Mouse (Mus musculus): Measurements from ENCODE around the gene Cyth1.

Gene Cyth1

DNA sequence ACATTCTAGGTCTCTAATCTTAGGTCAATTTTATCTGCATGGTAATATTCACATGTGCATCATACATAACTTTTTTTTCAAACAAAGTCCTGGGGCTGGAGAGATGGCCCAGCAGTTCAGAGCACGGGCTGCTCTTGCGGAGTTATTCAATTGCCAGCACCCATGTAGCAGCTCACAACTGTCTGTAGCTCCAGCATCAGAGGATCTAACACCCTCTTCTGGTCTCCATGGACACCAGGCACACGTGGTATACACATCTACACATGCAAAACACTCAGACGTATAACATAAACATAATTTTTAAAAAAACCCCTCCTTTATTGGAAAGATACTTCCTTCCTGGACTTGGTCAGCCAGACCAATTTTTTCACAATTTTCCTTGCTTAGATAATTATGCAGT, 89.6 kb downstream of the Cyth1 start:
- in situ Hi-C loops (cut with MboI, MseI), result no loop called here

DNA sequence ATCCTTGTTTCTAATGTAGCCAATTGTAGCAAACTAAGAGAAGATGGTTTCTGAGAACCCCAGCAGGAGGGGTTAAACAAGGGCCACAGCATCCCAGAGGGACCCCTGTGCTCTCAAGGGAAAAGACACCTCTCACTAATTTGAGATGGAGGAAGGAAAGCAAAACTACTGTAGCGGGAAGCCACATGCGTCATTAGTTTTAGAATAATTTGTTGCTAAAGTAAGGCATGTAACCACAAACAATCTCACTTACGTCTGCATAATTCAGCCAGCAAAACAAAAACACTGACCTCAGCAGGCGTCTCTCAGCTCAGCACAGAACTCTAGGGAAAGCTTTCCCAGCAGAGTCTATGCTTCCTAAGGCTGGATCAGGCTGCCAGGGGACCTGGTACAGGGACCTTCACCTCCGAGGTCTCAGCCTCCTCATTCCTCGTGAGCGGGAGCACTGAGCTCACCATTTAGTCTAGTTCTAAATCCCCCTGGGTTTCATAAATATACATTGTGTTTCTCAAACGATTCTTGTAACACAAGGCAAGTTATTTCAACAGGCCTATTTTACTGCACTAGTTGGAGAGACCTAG, 91.8 kb downstream of the Cyth1 start:
- in situ Hi-C loops (cut with MboI, MseI), result no loop called here

DNA sequence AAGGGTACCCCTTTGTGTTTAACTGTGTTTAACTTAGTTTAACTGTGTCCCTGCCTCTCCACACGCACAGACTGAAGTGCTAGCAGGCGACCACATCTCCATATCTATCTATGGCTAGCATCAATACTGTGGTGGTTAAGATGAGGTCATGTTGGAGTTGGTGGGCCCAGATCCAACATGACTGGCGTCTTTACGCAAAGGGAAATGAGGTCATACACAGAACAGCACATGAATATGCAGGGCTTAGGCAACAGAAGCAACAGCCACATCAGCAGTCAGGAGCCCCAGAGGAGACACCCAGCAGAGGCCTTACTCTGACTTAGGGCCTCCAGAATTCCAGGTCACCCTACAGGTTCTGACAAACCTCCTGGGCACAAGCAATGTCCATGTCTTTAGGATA, 95.4 kb downstream of the Cyth1 start:
- in situ Hi-C loops (cut with MboI, MseI), result no loop called here

DNA sequence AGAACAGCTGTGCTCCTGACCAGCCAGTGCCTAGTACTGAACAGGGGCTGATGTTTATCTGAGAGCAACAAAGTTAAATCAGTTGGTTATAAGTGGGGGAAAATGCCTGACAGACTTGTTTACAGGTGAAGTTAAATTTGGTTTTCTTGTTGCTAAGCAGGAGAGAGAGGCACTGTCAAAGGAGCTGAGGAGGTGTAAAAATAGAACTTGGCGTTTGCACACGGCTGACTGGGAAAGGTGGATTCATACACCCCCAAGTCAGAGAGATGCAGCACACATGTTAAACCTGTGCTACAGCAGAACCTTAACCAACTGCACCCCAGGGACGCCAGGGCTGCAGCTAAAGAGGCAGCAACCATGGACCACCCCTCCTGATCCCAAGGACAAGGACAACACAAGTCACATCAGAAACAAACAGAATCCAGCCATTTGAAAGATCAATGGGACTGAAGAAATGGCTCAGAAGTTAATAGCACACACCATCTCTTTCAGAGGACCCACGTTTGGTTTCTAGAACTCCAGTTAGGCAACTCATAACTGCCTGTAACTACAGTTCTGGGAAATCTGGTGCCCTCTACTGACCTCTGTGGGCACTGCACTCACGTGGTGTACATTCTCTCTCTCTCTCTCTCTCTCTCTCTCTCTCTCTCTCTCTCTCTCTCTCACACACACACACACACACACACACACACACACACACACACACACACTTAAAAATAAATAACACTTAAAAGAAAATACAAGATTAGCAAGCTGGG, 96.8 kb downstream of the Cyth1 start:
- in situ Hi-C loops (cut with MboI, MseI), result no loop called here

DNA sequence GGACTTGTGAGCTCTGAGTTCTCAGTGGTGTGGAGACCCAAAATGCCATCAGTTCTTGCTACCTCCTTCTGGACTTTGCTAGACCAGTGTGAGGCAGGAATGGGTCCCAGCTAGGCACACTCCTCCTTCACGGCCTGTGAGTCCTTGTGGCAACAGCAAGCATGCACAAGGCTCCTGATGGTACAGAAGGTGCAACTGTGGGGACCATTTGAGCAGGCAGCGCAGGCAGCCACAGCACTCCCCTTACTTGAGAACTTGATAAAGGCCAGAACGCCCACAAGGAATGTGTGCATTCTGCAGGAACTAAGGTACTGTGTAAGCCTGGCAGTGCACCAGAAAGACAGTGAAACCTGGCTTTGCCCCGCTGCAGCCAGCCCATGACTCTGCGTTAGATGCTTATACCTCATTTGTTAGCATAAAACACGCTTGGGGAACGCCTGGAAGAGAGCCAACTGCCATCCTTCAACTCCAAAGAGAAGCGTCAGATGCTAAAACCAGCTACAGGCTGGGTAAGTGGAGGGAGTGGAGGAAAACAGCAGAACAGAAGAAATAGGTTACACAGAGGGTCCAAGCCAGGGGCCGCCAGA, 98.2 kb downstream of the Cyth1 start:
- in situ Hi-C loops (cut with MboI, MseI), result no loop called here

DNA sequence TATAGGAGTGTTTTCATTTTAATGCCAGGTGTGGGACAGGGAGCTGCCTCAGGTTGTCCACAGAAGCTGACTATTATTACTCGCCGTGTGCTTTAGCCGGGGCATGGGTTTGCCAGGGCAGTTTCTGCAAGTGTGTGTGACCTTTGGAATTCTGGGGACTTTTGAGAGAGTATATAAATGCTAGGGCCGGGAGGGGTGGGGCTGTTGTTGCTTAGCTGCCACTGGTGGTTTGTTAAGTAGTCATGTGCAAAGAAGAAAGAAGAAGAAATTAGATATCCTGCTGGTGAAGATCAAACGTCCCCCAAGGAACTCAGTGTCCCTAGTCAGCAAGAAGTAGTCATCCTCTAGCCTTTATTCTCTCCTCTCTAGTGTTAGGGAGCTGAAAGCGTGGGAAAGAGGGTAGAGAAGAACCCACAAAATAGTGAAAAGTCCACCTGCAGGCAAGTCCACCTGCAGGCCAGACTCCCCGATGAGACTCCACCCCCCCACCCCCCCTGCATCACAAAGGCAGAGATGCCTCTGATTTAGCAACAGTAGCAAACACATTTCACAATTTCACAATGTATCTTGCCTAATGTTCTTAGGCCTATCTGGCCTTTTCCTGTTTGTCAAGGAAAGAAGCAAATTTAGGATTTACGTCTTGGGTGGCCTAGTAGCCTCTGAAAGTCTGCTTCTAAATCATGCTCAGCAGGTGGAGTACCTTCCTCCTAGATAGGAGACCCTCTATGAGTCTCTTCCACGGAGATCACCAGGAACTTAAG, 100.3 kb downstream of the Cyth1 start:
- in situ Hi-C loops (cut with MboI, MseI), result no loop called here

DNA sequence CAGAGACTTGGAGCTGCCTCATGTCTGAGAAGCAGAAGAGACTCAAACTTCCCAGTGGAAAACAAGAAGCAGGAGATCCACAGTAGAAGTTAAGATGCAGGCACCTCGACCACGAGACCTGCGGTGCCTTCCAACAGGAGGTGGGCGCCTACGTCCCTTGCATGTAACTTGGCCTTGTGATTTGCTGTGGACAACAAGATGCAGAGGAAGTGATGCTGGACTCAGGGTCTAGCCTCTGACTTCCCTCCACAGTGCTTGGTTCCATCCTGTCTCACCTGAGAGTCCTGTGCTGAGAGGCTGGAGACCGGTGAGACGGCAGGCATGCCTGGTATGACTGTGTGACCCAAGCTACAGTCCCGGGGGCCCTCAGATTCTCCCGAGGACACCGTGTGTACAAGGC, 101.9 kb downstream of the Cyth1 start:
- in situ Hi-C loops (cut with MboI, MseI), result no loop called here

DNA sequence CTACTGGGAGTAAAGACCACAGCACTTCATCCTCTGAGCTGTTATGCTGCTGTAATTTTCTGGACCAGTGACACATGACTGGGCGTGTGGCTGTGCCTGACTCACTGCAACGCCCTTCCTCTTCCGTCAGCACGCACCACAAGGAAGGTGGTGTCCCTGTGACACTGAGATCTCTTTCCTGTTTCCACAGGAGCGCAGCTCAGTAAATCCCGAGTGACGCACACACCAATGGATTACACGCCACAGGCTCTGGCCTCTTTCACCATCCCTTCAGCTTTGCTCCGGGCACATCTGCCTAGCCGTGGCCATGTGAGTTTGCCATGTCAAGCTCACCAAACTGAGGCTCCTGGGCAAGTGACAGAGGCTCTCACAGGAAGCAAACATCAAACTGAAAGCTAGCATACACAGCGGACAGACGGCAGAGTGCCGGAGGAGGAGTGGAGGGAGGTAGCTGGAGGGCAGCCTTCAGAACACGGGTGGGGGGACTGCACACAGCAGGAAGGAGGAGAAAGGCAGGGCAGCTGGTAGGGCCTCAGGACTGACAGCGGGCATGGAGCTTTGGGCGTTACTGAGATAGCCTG, 102.5 kb downstream of the Cyth1 start:
- in situ Hi-C loops (cut with MboI, MseI), result no loop called here

DNA sequence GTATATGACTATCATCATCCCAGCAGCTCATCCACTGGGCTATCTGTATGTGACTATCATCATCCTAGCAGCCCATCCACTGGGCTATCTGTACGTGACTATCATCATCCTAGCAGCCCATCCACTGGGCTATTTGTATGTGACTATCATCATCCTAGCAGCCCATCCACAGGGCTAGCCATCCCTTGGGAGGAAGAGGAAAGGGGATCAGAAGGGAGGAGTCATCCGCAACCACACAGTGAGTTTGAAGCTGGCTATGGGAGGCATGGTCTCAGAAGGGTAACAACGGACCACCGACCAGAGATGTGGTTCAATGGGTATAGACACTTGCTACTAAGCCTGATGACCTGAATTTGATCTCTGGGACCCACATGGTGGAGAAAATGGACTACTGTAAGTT, 103.3 kb downstream of the Cyth1 start:
- in situ Hi-C loops (cut with MboI, MseI), result no loop called here

DNA sequence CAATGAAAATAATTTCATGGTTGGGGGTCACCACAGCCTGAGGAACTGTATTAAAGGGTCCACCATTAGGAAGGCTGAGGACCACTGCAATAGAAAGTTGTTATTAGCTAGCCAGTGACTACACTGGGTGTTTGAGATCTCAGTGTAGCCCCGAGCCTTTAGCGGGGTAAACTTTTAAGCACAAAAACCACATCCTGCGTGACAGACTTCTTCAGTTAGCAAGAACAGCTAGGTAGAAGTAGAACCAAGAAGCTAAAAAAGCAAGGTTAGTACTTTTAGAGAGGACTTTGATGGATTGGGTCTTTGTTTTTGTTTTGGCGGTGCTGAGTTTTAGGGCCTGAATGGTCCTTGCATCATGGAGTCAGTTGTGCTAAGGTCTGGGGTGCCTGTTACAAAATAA, 104.7 kb downstream of the Cyth1 start:
- in situ Hi-C loops (cut with MboI, MseI), result no loop called here

DNA sequence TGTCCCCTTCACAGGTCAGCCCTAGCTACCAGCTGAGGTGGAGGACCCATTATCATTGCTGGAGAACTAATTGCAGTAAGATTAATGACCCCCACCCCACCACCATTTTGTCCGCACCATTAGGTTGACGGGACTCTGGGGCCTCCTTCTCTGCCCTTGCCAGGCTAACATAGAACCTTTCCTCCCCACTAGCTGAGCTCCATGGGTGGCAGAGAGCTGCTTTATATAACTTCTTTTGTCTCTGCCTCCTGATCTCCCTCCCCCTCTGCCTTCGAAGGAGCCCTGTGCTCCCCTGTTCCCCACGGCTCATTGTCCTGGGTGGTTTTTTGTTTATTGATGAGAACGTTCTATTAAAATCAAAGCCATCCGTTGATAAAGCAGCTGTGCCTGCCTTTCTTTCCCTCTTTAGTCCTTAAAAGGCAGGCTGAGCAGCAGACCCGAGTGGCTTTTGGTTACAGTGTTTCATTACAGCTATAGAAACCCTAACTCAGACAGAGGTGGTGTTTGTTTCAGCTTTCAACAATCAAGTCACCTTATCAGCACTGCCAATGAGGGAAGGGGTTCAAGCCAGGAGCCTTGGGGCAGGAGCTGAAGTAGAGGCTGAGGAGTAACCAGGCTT, 105.7 kb downstream of the Cyth1 start:
- in situ Hi-C loops (cut with MboI, MseI), result no loop called here

DNA sequence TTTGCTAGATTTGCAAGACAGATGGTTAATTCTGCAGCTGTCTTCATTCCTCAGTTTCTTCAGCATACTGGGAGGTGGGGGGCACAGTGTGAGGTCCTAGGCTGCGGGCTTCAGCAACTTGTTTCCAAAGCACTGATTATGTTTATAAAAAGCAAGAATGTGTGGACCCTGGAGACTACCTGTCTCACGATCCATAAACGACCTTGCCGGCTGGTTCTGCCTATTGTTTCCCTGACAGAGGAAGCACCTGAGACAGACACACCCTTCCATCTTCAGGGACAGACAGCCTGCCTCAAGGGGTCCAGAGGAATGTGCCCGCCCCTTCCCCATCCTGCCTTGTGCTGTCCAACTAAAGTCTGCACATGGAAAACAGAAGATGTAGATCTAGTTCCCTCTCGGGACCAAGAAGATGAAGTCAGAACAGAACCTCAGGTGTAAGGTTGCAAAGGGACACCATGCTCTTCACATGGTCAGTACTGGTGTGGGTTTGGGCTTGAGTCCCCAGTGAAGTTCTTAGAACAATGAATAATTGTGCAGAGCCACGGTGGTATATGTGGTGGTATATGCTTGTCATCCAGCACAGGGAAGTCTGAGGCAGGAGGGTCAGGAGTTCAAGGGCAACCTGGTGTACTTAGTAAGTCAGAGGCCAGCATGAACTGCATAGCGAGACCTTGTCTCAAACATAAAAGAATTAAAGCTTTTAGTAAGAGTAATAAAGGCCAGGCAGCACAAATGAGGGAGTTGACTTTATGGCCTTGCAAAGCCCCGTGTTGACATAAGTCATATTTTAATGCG, 107.4 kb downstream of the Cyth1 start:
- in situ Hi-C loops (cut with MboI, MseI), result no loop called here

DNA sequence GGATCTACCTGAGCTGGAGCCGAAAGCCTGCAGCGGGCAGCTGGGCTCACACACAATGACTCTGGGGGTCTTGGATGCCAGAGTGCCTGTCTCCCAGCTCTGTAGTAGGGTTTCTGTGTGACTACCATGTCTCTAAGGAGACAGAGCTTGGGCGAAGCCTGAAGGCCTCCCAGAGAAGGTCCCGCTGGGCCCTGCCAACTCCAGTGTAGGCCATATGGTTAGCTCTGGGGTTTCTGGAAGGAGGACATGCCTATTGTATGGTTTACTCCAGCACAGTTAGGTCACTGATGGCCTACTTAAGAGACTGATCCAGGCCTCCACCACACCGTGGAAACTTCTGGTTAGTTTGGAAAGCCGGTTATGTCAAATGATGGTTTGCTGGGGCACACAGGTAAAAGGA, 110.0 kb downstream of the Cyth1 start:
- in situ Hi-C loops (cut with MboI, MseI), result no loop called here

DNA sequence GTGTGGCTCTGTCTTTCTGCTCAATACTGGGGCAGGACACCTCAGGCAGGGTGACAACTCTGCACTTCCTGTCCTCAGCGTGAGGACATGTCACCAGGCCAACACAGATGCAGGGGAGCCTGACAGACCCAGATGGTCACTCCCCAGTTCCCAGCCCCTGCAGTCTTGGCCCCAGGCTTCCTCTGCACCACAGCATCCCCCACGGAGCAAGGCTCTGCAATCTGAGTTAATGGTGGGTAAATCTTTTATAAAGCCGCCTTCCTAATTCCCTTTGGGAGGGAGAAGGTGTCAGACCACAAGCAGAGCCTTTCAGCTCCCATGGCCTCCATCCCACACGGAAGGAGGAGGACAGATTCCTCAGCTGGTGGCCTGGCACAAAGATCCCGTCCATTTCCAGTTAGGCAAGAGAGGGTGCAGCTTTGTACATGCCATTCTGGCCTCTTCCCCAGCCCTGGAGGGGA, 112.2 kb downstream of the Cyth1 start:
- in situ Hi-C loops (cut with MboI, MseI), result no loop called here

DNA sequence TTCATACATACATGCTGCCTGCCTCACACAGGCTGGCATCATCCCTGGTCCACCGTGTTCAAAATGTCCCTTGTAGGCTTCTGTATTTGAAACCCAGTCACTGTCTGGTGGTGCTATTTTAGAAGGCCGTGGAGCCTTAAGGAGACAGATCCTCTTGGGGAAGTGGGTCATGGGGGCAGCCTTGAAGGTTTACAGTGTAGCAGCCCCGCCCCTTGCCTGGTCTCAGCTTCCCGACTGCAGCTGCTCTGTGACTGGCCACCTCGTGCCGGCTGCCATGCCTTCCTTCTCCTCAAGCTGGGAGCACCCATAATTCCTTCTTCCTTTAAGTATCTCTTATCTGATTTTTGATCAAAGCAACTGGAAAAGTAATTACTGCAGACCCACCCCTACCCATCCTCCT, 113.1 kb downstream of the Cyth1 start:
- in situ Hi-C loops (cut with MboI, MseI), result no loop called here

DNA sequence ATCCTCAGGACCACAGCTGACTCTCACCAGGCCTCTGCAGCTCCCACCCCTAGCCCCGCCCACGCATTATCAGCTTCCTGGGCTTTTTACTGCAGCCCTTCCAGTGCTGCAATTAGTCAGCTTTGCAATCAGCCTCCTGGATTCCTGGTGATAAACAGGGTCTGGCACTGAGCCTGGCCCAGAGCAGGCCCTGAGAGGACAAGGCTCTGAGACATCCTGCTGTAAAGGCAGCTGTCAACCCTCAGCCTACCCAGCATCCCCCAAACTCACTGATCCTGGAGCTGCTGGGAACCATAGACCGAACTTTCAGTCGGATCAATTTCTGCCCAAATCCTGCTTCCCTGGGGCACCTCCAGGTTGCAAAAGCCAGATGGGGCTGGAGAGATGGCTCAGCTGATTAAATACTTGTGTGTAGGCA, 114.6 kb downstream of the Cyth1 start:
- in situ Hi-C loops (cut with MboI, MseI), result no loop called here

DNA sequence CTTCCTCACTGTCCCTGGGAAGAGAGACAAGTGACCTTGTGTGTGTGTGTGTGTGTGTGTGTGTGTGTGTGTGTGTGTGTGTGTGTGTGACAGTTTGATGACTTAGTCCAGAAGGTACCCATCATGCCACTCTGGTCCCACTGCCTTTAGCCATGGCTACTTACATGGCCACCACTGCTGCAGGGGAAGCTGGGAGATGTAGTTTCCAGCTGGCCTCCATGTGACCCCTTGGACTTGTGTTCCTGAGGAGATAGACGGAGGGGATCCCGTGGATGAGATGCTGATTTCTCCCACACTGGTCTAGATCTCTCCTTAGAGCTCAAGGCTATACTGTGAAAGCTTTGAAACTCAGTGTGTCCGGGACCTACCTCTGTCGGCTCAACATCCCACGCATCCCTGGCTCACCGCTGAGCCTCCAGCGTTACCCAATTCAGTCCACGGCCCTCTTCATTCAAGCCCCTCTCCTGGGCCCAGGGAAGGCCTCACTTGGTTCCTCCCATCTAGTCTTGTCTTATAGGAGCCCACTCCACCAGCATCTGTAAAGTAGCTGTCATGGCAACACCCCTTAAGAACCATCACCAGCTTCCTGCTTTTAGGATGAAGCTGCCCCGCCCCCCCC, 115.2 kb downstream of the Cyth1 start:
- in situ Hi-C loops (cut with MboI, MseI), result no loop called here

DNA sequence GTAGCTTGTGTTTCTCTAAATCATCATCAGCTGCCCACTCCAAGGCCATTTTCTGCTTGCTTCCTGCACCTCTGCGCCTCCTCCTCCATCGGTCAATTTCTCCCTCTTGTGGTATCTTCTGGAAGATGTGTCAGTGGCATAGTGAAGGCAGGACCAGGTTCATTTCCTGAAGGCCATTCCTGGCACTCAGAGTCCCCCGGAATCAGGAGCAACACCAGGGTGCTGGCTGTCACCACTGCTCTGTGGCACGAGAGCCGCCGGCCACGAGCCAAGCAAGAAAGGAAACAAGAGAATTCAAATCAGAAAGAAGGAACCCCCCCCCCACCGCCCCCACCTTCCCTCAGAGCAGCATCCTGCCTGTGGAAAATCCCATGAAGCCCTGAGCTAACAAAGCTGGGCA, 116.3 kb downstream of the Cyth1 start:
- in situ Hi-C loops (cut with MboI, MseI), result no loop called here

DNA sequence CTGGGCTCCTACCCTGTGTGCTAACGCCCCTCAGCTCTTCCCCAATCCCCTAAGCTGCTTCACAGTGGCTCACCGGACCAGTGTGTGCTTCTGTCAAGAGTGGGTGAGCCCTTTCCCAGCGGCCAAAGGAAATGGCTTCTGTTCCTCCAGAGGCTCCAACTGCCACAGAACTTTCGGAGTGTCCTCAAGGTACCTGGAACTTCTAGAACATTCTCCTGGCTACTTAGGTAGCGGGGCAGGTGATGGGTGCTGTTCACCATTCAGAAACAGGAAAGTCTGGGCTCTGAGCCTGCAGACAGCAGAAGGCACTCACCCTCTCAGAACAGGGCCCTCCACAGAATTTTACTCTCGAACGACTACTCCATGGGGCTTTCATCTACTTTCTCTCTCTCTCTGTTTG, 117.9 kb downstream of the Cyth1 start, which contains the start of gene Dnah17:
TSS of gene Dnah17 (minus strand) at position 101 of the 400 bp plus-strand sequence.
- in situ Hi-C loops (cut with MboI, MseI), result no loop called here

DNA sequence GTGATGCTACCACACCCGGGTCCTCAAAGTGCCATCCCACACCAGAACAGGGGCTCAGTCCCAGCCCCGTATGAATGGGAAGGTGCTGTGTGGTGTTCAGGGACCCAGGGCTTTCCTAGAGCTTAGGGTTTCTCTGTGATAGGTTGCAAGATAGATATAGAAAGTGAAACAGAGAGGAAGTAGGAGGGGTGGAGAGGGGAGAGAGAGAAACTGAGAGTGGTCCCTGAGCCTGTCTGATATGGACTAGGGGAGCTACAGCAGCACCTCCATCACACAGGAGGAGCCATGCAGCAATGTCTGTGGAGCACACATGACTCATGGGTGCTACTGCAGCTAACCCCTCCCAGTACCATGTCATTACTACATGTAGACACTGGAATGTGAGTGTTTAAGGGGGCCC, 118.6 kb downstream of the Cyth1 start:
- in situ Hi-C loops (cut with MboI, MseI), result no loop called here

Measured in T-helper 2 cell (primary cell).